Mouse (Mus musculus) midbrain, embryonic 14.5 days (tissue): ENCODE results near the gene Isl2. TPM values are rescaled to one million over a fixed set of nuclear protein-coding genes. Genes with fewer than 3 reads are reported as not detected.

Source experiments
- ATAC-seq: fragments of 200-750 bp; cut with Nextera tagmentation; 2 replicates; pipeline ENCODE4 v1.8.0; 2017; ENCODE audit warnings: moderate number of reproducible peaks, moderate library complexity; ENCODE audit not compliant: low FRiP score, low TSS enrichment
- DNase-seq: peaks from one replicate; pipeline ENCODE4 v3.0.0-alpha.2; 2015
- H3K27ac ChIP-seq: fragments of 300-500 bp; sonication (generic); replicated peaks from 2 replicates; pipeline ENCODE4 v1.5.1; 2014; ENCODE audit warnings: mild to moderate bottlenecking, low read depth, low read length, moderate library complexity
- H3K27me3 ChIP-seq: fragments of 300-500 bp; sonication (generic); 2 replicates; pipeline ENCODE4 v1.6.1; 2014; ENCODE audit warnings: low read length, control low read depth, mixed read lengths; ENCODE audit not compliant: control insufficient read depth, insufficient read depth
- H3K36me3 ChIP-seq: fragments of 300-500 bp; sonication (generic); 2 replicates; pipeline ENCODE4 v1.6.1; 2014; ENCODE audit warnings: low read length, control low read depth; ENCODE audit not compliant: control insufficient read depth, insufficient read depth
- H3K4me1 ChIP-seq: fragments of 300-500 bp; sonication (generic); 2 replicates; pipeline ENCODE4 v1.6.1; 2014; ENCODE audit warnings: mild to moderate bottlenecking, antibody characterized with exemption, low read length, control low read depth; ENCODE audit not compliant: control insufficient read depth, insufficient read depth
- H3K4me2 ChIP-seq: fragments of 300-500 bp; sonication (generic); 2 replicates; pipeline ENCODE4 v1.6.1; 2014; ENCODE audit warnings: mild to moderate bottlenecking, low read length, moderate library complexity
- H3K4me3 ChIP-seq: fragments of 300-500 bp; sonication (generic); replicated peaks from 2 replicates; pipeline ENCODE4 v1.5.1; 2014; ENCODE audit warnings: low read depth, low read length
- H3K9ac ChIP-seq: fragments of 300-500 bp; sonication (generic); replicated peaks from 2 replicates; pipeline ENCODE4 v1.6.1; 2014; ENCODE audit warnings: mild to moderate bottlenecking, low read length, moderate library complexity
- H3K9me3 ChIP-seq: fragments of 300-500 bp; sonication (generic); 2 replicates; pipeline ENCODE4 v1.6.1; 2016; ENCODE audit warnings: low read length, control low read depth, mixed read lengths; ENCODE audit not compliant: control insufficient read depth
- WGBS: fragments of 180-500 bp; shearing (Covaris S2); extraction: QIAGEN DNeasy Blood & Tissue Kit; methylation state at CpG from one replicate; pipeline ENCODE4 v1.1.7; 2014; 5-methylcytosine and 5-hydroxymethylcytosine counted together
- polyA plus RNA-seq: library from polyadenylated mRNA; unstranded; fragments of >200 nt; fragmentation: Nextera tagmentation; extraction: Ambion mirVana; gene quantifications from 2 replicates; pipeline ENCODE4 v1.2.1, GENCODE M21; 2014

Gene Isl2
- polyA plus RNA-seq, 1 experiment from 2014 or later: 4.2 TPM

DNA sequence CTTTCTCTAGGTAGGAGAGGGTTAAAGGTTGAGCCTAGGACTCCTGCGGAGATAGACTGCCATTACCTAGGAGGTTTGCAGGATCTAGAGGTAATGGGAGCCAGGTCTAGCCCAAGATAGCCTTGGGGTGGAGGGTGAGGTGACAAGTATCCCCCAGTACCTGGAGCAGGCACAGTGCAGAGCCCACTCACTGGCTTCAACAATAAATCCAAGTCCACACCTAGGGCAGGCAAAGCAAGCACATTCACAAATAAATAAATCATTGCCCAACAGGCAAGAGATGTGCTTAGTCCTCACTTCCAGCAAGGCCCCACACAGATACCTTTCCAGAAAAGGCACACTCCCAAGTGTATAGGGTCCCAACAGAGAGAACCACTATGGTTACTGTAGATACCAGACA is 534 bp downstream of the Isl2 start:
- DNase-seq (no peak), ATAC-seq (no peak)
- Histone ChIP-seq H3K9me3 (no peaks in the 10 kb centered on the region), H3K36me3 (no peaks in the 10 kb centered on the region), H3K9ac (no peak overlapping the region), H3K4me3 (no peak overlapping the region), H3K27ac (no peak overlapping the region), H3K4me2 (no peak overlapping the region), H3K4me1 (peaks cover 9% of the 10 kb centered on the region), H3K27me3 (peaks cover 76% of the 10 kb centered on the region)
- WGBS: 0% methylated on average over 1 of the region's 1 CpGs

DNA sequence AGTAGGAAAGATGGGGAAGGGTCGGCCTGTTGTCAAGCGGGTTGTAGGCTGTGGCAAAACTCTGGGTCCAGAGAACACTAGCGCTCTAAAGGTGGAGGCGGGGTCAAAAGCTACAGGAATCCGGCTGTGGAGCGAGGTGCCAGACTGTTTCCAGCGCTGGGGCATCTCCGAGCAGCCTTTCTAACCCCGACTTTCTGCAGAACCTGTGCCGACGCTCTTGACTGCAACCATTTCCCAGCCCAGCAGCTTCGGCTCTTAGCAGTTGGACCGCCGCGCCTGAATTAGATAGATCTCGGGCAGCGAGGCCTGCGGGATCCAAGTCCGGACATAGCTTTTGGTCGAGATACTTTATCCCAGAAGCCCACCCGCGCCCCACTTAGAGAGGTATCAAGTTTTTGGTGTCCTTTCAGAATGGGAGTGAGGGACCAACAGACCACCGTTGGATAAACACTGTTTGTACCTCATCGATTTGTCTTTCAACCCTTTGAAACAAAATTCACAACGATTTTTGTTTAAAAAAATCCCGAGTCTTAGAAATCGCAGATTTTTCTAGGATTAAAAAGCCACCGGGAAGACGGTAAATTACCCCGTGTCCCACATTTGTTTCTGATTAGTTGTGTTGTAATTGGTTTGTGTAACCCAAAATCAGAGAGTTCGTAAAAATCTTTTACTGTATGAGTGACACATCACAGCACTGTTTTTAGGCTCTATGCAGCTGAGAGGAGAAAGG is 1.4 kb downstream of the Isl2 start:
- peak; percentile 50 for DNase-seq
- no peak for ATAC-seq
- Histone ChIP-seq H3K27me3 (peaks cover 82% of the 10 kb centered on the region), H3K4me3 (peak overlapping the region; percentile 36), H3K9me3 (no peaks in the 10 kb centered on the region), H3K27ac (no peak overlapping the region), H3K9ac (no peak overlapping the region), H3K4me2 (peak overlapping the region; percentile 59), H3K4me1 (peaks cover 9% of the 10 kb centered on the region), H3K36me3 (no peaks in the 10 kb centered on the region)
- 2% methylated on average over 31 of the region's 31 CpGs for WGBS

DNA sequence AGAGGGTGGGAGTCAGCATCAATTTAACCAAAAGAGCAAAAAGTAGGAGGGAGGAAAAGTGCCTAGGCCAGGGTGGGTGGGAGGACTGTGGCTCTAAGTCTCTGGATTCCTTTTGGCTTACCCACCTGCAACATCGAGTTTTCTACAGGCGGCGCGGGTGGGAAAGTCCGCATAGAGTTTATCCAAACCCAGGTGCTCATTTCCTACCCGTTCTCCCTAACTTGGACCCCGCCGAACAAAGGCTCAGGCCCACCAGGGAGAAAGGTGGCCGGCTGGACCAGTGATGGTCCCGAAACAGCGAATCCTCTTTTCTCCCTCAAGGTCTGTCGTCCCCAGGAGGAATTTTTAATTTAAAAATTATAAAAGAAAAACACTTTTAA is 1.9 kb downstream of the Isl2 start:
- Histone ChIP-seq H3K9ac (no peak overlapping the region), H3K4me1 (peaks cover 9% of the 10 kb centered on the region), H3K27me3 (peaks cover 88% of the 10 kb centered on the region), H3K27ac (no peak overlapping the region), H3K4me3 (peak overlapping the region; percentile 36), H3K4me2 (peak overlapping the region; percentile 59), H3K9me3 (no peaks in the 10 kb centered on the region), H3K36me3 (no peaks in the 10 kb centered on the region)
- DNase-seq: no peak
- ATAC-seq: no peak
- WGBS: under 1% methylated on average over 12 of the region's 12 CpGs

DNA sequence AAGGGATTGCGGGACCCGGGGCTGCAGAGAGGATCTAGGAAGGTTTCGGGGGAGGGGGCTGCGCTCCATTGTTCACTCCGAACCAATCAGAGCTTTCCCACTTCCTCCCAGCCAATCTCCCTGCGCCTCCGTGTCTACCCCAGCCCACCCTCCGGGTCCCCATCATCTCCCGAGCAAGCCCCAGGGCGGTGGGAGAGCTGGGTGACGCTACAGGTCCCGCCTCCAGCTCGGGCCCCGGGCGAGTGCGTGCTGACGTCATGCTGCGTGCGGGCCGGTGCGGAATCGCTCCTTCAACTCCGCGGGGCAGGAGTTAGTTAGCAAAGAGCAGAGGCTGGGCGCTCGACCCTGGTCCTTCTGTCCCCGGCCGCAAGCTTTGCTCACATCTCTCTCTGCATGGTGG is 2.4 kb downstream of the Isl2 start:
- Histone ChIP-seq H3K27me3 (peaks cover 92% of the 10 kb centered on the region), H3K4me1 (peaks cover 9% of the 10 kb centered on the region), H3K9me3 (no peaks in the 10 kb centered on the region), H3K27ac (no peak overlapping the region), H3K36me3 (no peaks in the 10 kb centered on the region), H3K4me3 (peak overlapping the region; percentile 36), H3K4me2 (peak overlapping the region; percentile 59), H3K9ac (no peak overlapping the region)
- DNase-seq (peak; percentile 87), ATAC-seq (peak; percentile 92)
- WGBS: under 1% methylated on average over 28 of the region's 28 CpGs

DNA sequence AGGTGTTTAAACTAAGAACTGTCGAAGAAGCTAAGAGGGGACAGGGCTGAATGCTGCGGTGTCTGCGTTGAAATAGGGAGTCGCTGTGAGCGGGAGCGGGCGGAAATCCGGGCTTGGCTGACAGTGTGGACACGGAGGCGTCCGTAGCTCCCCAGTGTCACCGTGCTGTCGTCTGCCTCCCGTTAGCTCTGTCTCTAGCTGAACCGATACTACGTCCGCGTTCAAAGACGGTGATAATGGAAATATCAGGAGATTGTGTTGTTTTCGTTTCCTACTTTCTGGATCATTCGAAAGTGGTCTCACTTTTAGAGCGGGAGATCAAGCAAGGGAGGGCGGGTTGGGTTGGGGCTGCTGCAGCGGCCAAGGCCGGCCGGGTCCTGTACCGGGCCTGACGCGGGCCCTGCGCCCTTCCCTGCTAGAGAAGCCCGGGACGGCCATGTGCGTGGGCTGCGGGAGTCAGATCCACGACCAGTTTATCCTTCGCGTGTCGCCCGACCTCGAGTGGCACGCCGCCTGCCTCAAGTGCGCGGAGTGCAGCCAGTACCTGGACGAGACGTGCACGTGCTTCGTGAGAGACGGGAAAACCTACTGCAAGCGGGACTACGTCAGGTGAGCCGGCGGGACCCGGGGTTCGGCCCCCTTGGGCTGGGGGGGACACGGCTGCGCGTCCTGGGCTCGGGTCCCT is 3.4 kb downstream of the Isl2 start:
- Histone ChIP-seq H3K4me3 (peak overlapping the region; percentile 36), H3K4me2 (peak overlapping the region; percentile 59), H3K27me3 (peaks cover 93% of the 10 kb centered on the region), H3K4me1 (peaks cover 13% of the 10 kb centered on the region), H3K36me3 (no peaks in the 10 kb centered on the region), H3K9me3 (no peaks in the 10 kb centered on the region), H3K27ac (no peak overlapping the region), H3K9ac (0 out of 2 replicates have a peak overlapping the region, but pooled peaks have one; percentile 9)
- under 1% methylated on average over 59 of the region's 59 CpGs for WGBS
- ATAC-seq (no peak), DNase-seq (peak; percentile 60)

DNA sequence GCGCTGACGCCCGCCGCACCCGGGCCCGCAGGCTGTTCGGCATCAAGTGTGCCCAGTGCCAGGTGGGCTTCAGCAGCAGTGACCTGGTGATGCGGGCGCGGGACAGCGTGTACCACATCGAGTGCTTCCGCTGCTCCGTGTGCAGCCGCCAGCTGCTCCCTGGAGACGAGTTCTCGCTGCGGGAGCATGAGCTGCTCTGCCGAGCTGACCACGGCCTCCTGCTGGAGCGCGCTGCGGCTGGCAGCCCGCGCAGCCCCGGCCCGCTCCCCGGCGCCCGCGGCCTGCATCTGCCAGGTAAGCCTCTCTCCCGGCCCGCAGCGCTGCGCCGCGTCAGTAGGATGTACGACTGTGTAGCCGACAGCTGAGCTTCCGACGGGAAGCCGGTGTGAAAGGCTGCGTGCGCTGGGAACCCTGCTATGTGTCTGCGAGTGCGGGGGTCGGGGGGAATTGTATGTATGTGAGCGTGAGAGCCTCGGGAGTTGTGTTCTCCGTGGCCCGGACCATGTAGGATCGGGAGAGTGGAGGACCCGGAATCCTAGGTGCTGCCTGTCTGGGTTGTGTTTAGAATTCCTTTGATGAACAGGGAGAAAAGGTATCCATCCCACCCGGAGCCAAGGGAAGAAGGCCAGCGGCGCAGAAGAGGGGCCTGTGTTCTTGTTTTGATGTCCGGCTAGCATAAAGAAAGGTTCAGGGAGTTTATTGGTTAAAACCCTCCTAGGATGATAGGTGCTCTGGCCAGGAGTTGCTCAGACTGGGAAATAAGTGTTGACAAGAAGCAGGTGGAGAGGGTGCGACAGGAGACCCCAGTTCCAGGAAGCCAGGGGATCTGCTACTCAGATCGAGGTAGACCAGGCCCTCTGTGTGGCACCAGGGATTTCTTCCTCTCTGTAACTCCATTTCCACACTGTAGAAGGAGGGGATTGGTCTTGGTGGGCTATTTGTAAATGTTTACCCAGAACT is 4.2 kb downstream of the Isl2 start:
- 2% methylated on average over 59 of the region's 59 CpGs for WGBS
- Histone ChIP-seq H3K4me1 (peaks cover 13% of the 10 kb centered on the region), H3K27ac (no peak overlapping the region), H3K27me3 (peaks cover 92% of the 10 kb centered on the region), H3K9me3 (no peaks in the 10 kb centered on the region), H3K9ac (0 out of 2 replicates have a peak overlapping the region, but pooled peaks have one; percentile 9), H3K4me3 (peak overlapping the region; percentile 36), H3K36me3 (no peaks in the 10 kb centered on the region), H3K4me2 (peak overlapping the region; percentile 59)
- DNase-seq (peak; percentile 53), ATAC-seq (no peak)

DNA sequence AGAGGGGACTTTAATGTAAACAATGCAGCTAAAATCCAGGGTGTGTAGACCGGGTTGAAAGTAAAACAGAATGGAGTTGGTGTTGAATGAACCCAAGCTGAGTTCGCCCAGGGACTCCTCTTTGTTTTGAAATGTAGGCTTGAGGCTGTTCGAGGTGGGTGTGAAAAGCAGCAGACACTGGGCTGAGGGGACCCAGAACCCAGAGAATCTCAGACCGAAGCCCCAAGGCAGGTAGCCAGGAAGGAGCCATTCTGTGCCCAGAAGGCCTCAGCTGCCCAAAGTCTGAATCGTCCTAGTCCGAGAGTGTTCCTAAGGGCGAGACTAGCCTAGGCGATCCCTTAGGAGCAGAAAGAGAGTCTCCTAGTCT is 4.8 kb downstream of the Isl2 start:
- no peak for ATAC-seq
- Histone ChIP-seq H3K9ac (no peak overlapping the region), H3K36me3 (no peaks in the 10 kb centered on the region), H3K27me3 (peaks cover 92% of the 10 kb centered on the region), H3K27ac (no peak overlapping the region), H3K4me2 (no peak overlapping the region), H3K9me3 (no peaks in the 10 kb centered on the region), H3K4me3 (no peak overlapping the region), H3K4me1 (peaks cover 13% of the 10 kb centered on the region)
- DNase-seq: no peak
- 3% methylated on average over 8 of the region's 8 CpGs for WGBS

DNA sequence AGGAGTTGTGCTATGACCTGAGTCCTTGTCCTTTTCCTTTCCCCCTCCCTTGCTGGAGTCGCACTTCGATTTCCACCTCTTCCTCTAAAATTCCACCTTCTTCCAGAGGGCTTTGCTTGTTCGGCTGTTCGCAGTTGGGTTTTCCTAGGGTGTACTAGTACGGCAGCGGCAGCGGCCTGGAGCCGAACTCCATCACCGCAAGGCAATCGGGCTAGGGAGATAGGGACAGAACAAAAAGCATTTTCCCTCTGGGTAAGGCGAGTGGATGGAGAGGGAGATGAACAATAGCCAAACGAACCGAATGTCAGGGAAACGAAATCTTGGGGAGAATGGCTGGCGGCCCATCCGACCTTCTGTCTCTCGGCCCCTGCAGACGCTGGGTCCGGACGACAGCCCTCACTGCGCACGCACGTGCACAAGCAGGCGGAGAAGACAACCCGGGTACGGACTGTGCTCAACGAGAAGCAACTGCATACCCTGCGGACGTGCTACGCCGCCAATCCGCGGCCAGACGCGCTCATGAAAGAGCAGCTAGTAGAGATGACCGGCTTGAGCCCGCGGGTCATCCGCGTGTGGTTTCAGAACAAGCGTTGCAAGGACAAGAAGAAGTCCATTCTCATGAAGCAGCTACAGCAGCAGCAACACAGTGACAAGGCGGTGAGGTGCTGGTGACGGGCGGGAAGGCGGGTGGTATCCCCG is 5.4 kb downstream of the Isl2 start:
- Histone ChIP-seq H3K36me3 (no peaks in the 10 kb centered on the region), H3K9me3 (no peaks in the 10 kb centered on the region), H3K9ac (no peak overlapping the region), H3K4me1 (peaks cover 13% of the 10 kb centered on the region), H3K27me3 (peaks cover 92% of the 10 kb centered on the region), H3K4me2 (peak overlapping the region; percentile 23; the same call in 1 of the 2 replicates), H3K27ac (no peak overlapping the region), H3K4me3 (no peak overlapping the region; the same call in 1 of the 2 replicates)
- under 1% methylated on average over 46 of the region's 46 CpGs for WGBS
- ATAC-seq: no peak
- peak; percentile 63 for DNase-seq
